Mouse (Mus musculus) cerebellum, postnatal 4 days (tissue): Measurements from ENCODE around the gene Med21.
A peak's percentile ranks its signal among the peaks of the same experiment; 100 is the strongest.

Experiments used
- DNase-seq, 2 experiments: peaks; one replicate each; pipeline ENCODE4 v3.0.0; 2022; ENCODE audit warnings: low spot score in 2 of 2, mixed read lengths in 1 of 2

The Med21 gene

DNA sequence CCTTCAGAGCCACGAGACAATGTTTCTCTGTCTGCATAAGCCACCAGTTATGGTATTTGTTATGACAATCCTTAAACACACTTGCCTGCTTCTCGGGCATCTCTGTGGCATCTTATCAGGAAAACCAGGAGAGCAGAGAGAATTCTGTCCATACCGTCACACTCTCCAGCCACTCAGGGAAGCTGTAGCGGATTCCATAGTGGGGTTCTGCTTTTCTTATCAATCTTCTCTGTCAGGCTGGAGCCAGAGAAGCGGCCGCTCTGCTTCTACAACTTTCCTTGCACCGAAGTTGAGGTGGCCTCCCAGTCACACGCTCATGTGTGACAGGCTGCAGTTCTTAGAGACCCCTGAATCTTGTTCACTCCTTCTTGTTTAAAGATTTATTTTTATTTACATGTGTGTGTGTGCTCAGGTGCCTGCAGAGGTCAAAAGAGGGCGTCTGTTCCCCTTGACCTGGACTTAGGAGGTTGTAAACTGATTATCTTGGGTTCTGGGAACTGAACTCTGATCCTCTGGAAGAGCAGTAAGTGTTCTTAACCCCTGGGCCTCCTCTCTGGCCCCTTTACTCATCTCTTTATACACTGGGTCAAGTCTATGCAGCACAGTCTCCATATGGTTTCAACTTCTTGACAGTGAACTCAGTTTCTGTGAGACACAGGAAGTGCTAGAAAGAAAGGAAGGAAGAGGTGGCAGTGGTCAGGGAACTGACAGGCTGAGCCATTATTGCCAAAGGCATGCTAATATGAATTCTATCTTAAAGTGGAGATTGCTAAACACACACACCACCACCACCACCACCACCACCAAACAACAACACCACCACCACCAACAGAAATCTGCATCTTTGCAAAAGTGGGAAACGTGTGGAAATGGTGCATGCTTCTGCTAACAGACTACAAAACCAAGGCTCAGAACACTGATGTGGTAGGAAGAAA lies 36.1 kb downstream of the Med21 start:
- no peak for DNase-seq

- DNase-seq: no peak
These were observed 41.5 kb downstream of the Med21 start for GRCm38 (mm10) chr6:146683881-146684280.

GRCm38 (mm10) chr6:146685781-146686308 lies 43.5 kb downstream of the Med21 start:
- peak in 1 of 2 experiments; percentile 3 for DNase-seq

- no peak for DNase-seq
These were observed 44.3 kb downstream of the Med21 start for GRCm38 (mm10) chr6:146686463-146687196.

DNA sequence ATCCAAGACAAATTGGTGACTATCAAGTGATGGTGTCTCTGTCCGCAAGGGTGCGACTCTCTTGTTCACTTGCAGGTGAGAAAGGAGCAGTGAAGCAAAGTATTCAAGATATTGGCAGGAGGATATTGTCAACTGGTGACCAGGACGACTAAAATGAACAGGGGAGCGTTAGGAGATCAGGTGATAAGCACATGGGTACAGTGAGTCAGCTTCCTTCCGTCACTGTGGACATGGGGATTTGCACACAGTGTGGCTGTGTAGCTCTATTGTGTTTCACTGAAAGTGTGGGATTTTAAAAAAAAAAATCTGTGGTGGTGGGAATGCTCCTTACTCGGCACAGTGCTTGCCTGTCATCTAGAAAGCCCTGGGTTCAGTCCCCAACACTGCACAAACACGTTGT lies 45.7 kb downstream of the Med21 start:
- DNase-seq: no peak

DNA sequence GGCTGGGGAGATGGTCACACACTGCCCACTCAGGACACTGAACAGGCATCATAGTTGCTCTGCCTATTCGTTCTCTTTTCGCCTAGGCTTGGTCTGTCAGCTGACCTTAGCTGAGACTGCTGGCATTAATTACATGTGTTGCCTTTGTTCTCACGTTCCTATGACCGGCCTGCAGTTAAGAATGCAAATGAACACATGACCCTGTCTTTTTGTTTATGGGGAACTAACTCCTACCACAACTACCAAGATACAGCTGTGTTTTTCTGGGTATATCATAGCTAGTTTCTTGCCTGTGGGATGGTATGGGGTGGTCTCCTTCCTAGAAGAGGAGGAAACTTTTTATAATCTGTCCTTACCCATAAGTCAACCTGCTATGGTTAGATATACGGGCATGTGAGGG lies 46.5 kb downstream of the Med21 start:
- DNase-seq: no peak

- no peak for DNase-seq
These were observed 55.4 kb downstream of the Med21 start for GRCm38 (mm10) chr6:146697767-146698166.

DNA sequence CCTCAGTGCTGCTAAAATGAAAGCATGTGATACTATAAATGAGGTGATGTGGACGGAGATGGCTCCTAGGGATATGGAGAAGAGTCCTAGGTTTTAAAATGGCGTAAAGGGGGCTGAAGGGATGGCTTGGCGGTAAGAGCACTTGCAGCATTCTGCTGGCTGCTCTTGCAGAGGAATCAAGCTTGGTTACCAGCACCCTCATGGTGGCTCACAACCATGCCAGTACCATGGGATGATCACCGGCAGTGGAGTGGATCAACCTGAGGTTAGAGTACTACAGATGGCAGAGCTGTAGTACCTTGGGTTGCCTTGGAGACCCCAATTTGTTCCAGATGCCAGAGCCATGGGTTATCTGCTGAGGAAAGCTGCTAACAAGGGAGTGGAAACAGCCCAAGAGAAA lies 56.0 kb downstream of the Med21 start:
- DNase-seq: no peak
